In genomic region chr12:117227236-117227635, GRCm38 (mm10) we compare ENCODE assay signal across 16 mouse cellular contexts.
A peak's percentile ranks its signal among the peaks of the same experiment; 100 is the strongest.
DNase-seq lines count a peak whose midpoint lies in the region; ATAC-seq and TF ChIP-seq lines count a peak whose summit lies in the region.
"Had no signal": no experiment of that assay in that cellular context is flagged by ENCODE, and none has a peak within 500 bp of the region (broad histone marks: within the 10 kb centered on the region; RNA-seq: fewer than 3 reads in every experiment).

No protein-coding gene starts in this region.

- peak; percentile 32 to 64 for DNase-seq in heart, adult 9 months (ENCODE audit: low spot score in 2 of 2)
- peak; percentile 8 for DNase-seq in heart, postnatal 0 days (ENCODE audit: low spot score)
- peak; percentile 11 for DNase-seq in kidney, postnatal 10 days
- peak; percentile 47 for DNase-seq in lung, postnatal 25 days (ENCODE audit: low spot score)
- no peak for DNase-seq in cerebellum, postnatal 25 days
- DNase-seq in midbrain, embryonic 14.5 days = no peak
- DNase-seq: gastrocnemius, postnatal 14 days; retina, postnatal 1 day; thymus, adult 18-20 months had no signal

- WGBS in heart, embryonic 11.5 days (ENCODE audit: insufficient replicate concordance) = 65% methylated on average over 3 of the region's 3 CpGs
- 69% methylated on average over 3 of the region's 3 CpGs for WGBS in heart, postnatal 0 days
- WGBS in midbrain, embryonic 14.5 days = 83% methylated on average over 3 of the region's 3 CpGs

- no peak for TF ChIP-seq CTCF in heart, postnatal 0 days (IDR thresholded peaks at IDR 0.05; ENCODE audit: low read depth)

- no peaks in the 10 kb centered on the region for H3K27me3 ChIP-seq in heart, embryonic 11.5 days (ENCODE audit: control insufficient read depth, insufficient read depth, low read length)
- no peaks in the 10 kb centered on the region for H3K27me3 ChIP-seq in heart, postnatal 0 days (ENCODE audit: control insufficient read depth, insufficient read depth, low read length)
- H3K27me3 ChIP-seq in midbrain, embryonic 14.5 days (ENCODE audit: control insufficient read depth, insufficient read depth, low read length) = no peaks in the 10 kb centered on the region
- H3K27me3 ChIP-seq: embryonic facial prominence, embryonic 15.5 days; forebrain, embryonic 15.5 days; hindbrain, embryonic 13.5 days; midbrain, embryonic 15.5 days; neural tube, embryonic 12.5 days had no signal

- no peak overlapping the region for H3K27ac ChIP-seq in heart, embryonic 11.5 days (ENCODE audit: low read depth, low read length)
- no peak overlapping the region for H3K27ac ChIP-seq in heart, postnatal 0 days (ENCODE audit: low read depth)
- no peak overlapping the region for H3K27ac ChIP-seq in midbrain, embryonic 14.5 days (replicated peaks; ENCODE audit: low read depth, low read length)
- H3K27ac ChIP-seq: embryonic facial prominence, embryonic 15.5 days; forebrain, embryonic 15.5 days; hindbrain, embryonic 13.5 days; neural tube, embryonic 12.5 days had no signal

- no peak overlapping the region for H3K4me3 ChIP-seq in heart, embryonic 11.5 days (ENCODE audit: low read depth, low read length)
- no peak overlapping the region for H3K4me3 ChIP-seq in heart, postnatal 0 days (ENCODE audit: low read depth, low read length)
- H3K4me3 ChIP-seq in midbrain, embryonic 14.5 days (replicated peaks; ENCODE audit: low read depth, low read length) = no peak overlapping the region
- H3K4me3 ChIP-seq: embryonic facial prominence, embryonic 15.5 days; forebrain, embryonic 15.5 days; hindbrain, embryonic 13.5 days; layer of hippocampus, adult 2 months; midbrain, embryonic 15.5 days; neural tube, embryonic 12.5 days had no signal

- no peak overlapping the region for H3K9ac ChIP-seq in heart, embryonic 11.5 days (ENCODE audit: low read depth, low read length)
- no peak overlapping the region for H3K9ac ChIP-seq in heart, postnatal 0 days (replicated peaks; ENCODE audit: low read depth, low read length)
- H3K9ac ChIP-seq in midbrain, embryonic 14.5 days (replicated peaks; ENCODE audit: low read length) = no peak overlapping the region
- H3K9ac ChIP-seq: embryonic facial prominence, embryonic 15.5 days; forebrain, embryonic 15.5 days; hindbrain, embryonic 13.5 days; midbrain, embryonic 15.5 days; neural tube, embryonic 12.5 days had no signal

- H3K9me3 ChIP-seq in heart, embryonic 11.5 days (replicated peaks; ENCODE audit: control insufficient read depth, low read length) = no peaks in the 10 kb centered on the region
- H3K9me3 ChIP-seq in heart, postnatal 0 days (replicated peaks; ENCODE audit: control insufficient read depth, low read length) = no peaks in the 10 kb centered on the region
- no peaks in the 10 kb centered on the region for H3K9me3 ChIP-seq in midbrain, embryonic 14.5 days (ENCODE audit: control insufficient read depth, low read length)
- H3K9me3 ChIP-seq: embryonic facial prominence, embryonic 15.5 days; forebrain, embryonic 15.5 days; hindbrain, embryonic 13.5 days; midbrain, embryonic 15.5 days; neural tube, embryonic 12.5 days had no signal

- H3K4me1 ChIP-seq in heart, embryonic 11.5 days (ENCODE audit: control insufficient read depth, insufficient read depth, low read length) = peaks cover 5% of the 10 kb centered on the region; the same call in 1 of the 2 replicates
- H3K4me1 ChIP-seq in heart, postnatal 0 days (ENCODE audit: control insufficient read depth, insufficient read depth) = no peaks in the 10 kb centered on the region
- no peaks in the 10 kb centered on the region for H3K4me1 ChIP-seq in midbrain, embryonic 14.5 days (ENCODE audit: control insufficient read depth, insufficient read depth, low read length)
- H3K4me1 ChIP-seq: embryonic facial prominence, embryonic 15.5 days; hindbrain, embryonic 13.5 days; neural tube, embryonic 12.5 days had no signal

- no peak for ATAC-seq in heart, embryonic 11.5 days (replicated peaks; ENCODE audit: insufficient number of reproducible peaks, low FRiP score, low TSS enrichment)
- ATAC-seq in heart, postnatal 0 days (ENCODE audit: insufficient read depth, low read depth) = peak; percentile 30; the same call in 1 of the 2 replicates
- no peak for ATAC-seq in midbrain, embryonic 14.5 days (ENCODE audit: low FRiP score, low TSS enrichment)
- ATAC-seq: forebrain, embryonic 15.5 days; midbrain, embryonic 15.5 days had no signal

- no peak overlapping the region for H3K4me2 ChIP-seq in heart, embryonic 11.5 days
- H3K4me2 ChIP-seq in heart, postnatal 0 days (ENCODE audit: low read depth, low read length) = no peak overlapping the region
- H3K4me2 ChIP-seq in midbrain, embryonic 14.5 days (ENCODE audit: low read length) = no peak overlapping the region
- H3K4me2 ChIP-seq: embryonic facial prominence, embryonic 15.5 days; forebrain, embryonic 15.5 days; hindbrain, embryonic 13.5 days; midbrain, embryonic 15.5 days; neural tube, embryonic 12.5 days had no signal

- no peaks in the 10 kb centered on the region for H3K36me3 ChIP-seq in heart, embryonic 11.5 days (ENCODE audit: control insufficient read depth, insufficient read depth, low read length)
- H3K36me3 ChIP-seq in heart, postnatal 0 days (replicated peaks; ENCODE audit: control insufficient read depth, insufficient read depth, low read length) = no peaks in the 10 kb centered on the region
- peaks cover 74% of the 10 kb centered on the region for H3K36me3 ChIP-seq in midbrain, embryonic 14.5 days (ENCODE audit: control insufficient read depth, insufficient read depth, low read length)
- H3K36me3 ChIP-seq: embryonic facial prominence, embryonic 15.5 days; forebrain, embryonic 15.5 days had no signal

- TF ChIP-seq EP300 in heart, postnatal 0 days (IDR thresholded peaks at IDR 0.05; ENCODE audit: low read depth) = no peak

Comparison
In these comparisons a context has a peak if more than half of its experiments do, and no peak if none do; other contexts are left out.
1. DNase-seq: peak in heart, adult 9 months (2 of 2), heart, postnatal 0 days (single experiment), kidney, postnatal 10 days (single experiment) and lung, postnatal 25 days (single experiment); none in cerebellum, postnatal 25 days (0 of 2) and midbrain, embryonic 14.5 days (single experiment).